Mouse (Mus musculus) embryonic fibroblast, embryonic 13.5 days (primary cell): ENCODE results near the gene C130060K24Rik. TPM values are rescaled to one million over a fixed set of nuclear protein-coding genes. Genes with fewer than 3 reads are reported as not detected.

Source experiments
- H3K27ac ChIP-seq: 2 replicates; pipeline ENCODE4 v1.5.1; 2012; ENCODE audit warnings: low read length, control low read depth, inconsistent platforms; ENCODE audit not compliant: insufficient read depth
- H3K4me1 ChIP-seq: 2 replicates; pipeline ENCODE4 v1.6.1; 2011; ENCODE audit warnings: low read length; ENCODE audit not compliant: control insufficient read depth, insufficient read depth
- H3K4me3 ChIP-seq: 2 replicates; pipeline ENCODE4 v1.5.1; 2011; ENCODE audit warnings: mild to moderate bottlenecking, control low read depth, low read length; ENCODE audit not compliant: insufficient read depth
- CTCF ChIP-seq: IDR thresholded peaks from 2 replicates; pipeline ENCODE4 v1.5.1; 2011; ENCODE audit warnings: mild to moderate bottlenecking, control low read depth, low read length, moderate library complexity, borderline replicate concordance; ENCODE audit not compliant: insufficient read depth
- POLR2A ChIP-seq: IDR thresholded peaks from 2 replicates; pipeline ENCODE4 v1.6.1; 2011; ENCODE audit warnings: low read depth, mild to moderate bottlenecking, control low read depth, low read length, moderate library complexity
- polyA plus RNA-seq: library from polyadenylated mRNA; stranded (reverse); fragments of >200 nt; gene quantifications from 2 replicates; pipeline ENCODE4 v1.2.4, GENCODE M21; 2011; ENCODE audit warnings: low read depth; ENCODE audit not compliant: missing spikeins, insufficient read length

The C130060K24Rik gene
- not detected in 2 replicates for polyA plus RNA-seq

- Histone ChIP-seq H3K27ac (no peak within 1 kb of the TSS), H3K4me3 (peak within 1 kb of the TSS; percentile 22), H3K4me1 (no peaks in the 10 kb centered on the region)
- TF ChIP-seq POLR2A, result no peak
Measured at GRCm38 (mm10) chr6:65380918-65381772, at the start of gene C130060K24Rik. Gene C130060K24Rik (plus strand): TSS chr6:65381105.

- Histone ChIP-seq H3K27ac (no peak overlapping the region), H3K4me3 (no peak overlapping the region), H3K4me1 (no peaks in the 10 kb centered on the region)
- TF ChIP-seq CTCF (no peak), POLR2A (no peak)
Measured at GRCm38 (mm10) chr6:65334246-65334645, 46.7 kb upstream of the C130060K24Rik start.

GRCm38 (mm10) chr6:65339391-65339790, 41.5 kb upstream of the C130060K24Rik start:
- TF ChIP-seq POLR2A (no peak), CTCF (no peak)
- no peak overlapping the region for H3K27ac ChIP-seq
- no peaks in the 10 kb centered on the region for H3K4me1 ChIP-seq

GRCm38 (mm10) chr6:65341360-65341759, 39.5 kb upstream of the C130060K24Rik start:
- Histone ChIP-seq H3K4me3 (no peak overlapping the region), H3K27ac (no peak overlapping the region), H3K4me1 (no peaks in the 10 kb centered on the region)
- TF ChIP-seq CTCF, result no peak
- TF ChIP-seq POLR2A, result no peak

More at GRCm38 (mm10) chr6:65339391-65339790, 41.5 kb upstream of the C130060K24Rik start:
- no peak overlapping the region for H3K4me3 ChIP-seq

GRCm38 (mm10) chr6:65347736-65348135, 33.2 kb upstream of the C130060K24Rik start:
- Histone ChIP-seq H3K4me1 (no peaks in the 10 kb centered on the region), H3K27ac (no peak overlapping the region), H3K4me3 (no peak overlapping the region)
- TF ChIP-seq CTCF (no peak), POLR2A (no peak)

- H3K4me1 ChIP-seq, result no peaks in the 10 kb centered on the region
- H3K4me3 ChIP-seq, result no peak overlapping the region
- no peak overlapping the region for H3K27ac ChIP-seq
- TF ChIP-seq POLR2A, result no peak
- TF ChIP-seq CTCF, result no peak
Measured at GRCm38 (mm10) chr6:65348255-65348654, 32.6 kb upstream of the C130060K24Rik start.

GRCm38 (mm10) chr6:65351622-65352021, 29.3 kb upstream of the C130060K24Rik start:
- Histone ChIP-seq H3K4me3 (no peak overlapping the region), H3K27ac (no peak overlapping the region)

GRCm38 (mm10) chr6:65375918-65376317, 5.0 kb upstream of the C130060K24Rik start:
- Histone ChIP-seq H3K4me1 (no peaks in the 10 kb centered on the region), H3K27ac (no peak overlapping the region), H3K4me3 (no peak overlapping the region)
- TF ChIP-seq CTCF (no peak), POLR2A (no peak)

More at GRCm38 (mm10) chr6:65351622-65352021, 29.3 kb upstream of the C130060K24Rik start:
- H3K4me1 ChIP-seq, result no peaks in the 10 kb centered on the region
- TF ChIP-seq POLR2A, result no peak
- no peak for TF ChIP-seq CTCF

- Histone ChIP-seq H3K4me3 (no peak overlapping the region), H3K27ac (no peak overlapping the region), H3K4me1 (no peaks in the 10 kb centered on the region)
- TF ChIP-seq CTCF (no peak), POLR2A (no peak)
Measured at GRCm38 (mm10) chr6:65421888-65422287, 41.0 kb downstream of the C130060K24Rik start.

GRCm38 (mm10) chr6:65427065-65427464, 46.2 kb downstream of the C130060K24Rik start:
- Histone ChIP-seq H3K4me3 (no peak overlapping the region), H3K27ac (no peak overlapping the region), H3K4me1 (no peaks in the 10 kb centered on the region)
- TF ChIP-seq POLR2A, result no peak
- TF ChIP-seq CTCF, result no peak

GRCm38 (mm10) chr6:65433159-65433558, 52.3 kb downstream of the C130060K24Rik start:
- Histone ChIP-seq H3K27ac (no peak overlapping the region), H3K4me3 (no peak overlapping the region), H3K4me1 (no peaks in the 10 kb centered on the region)
- TF ChIP-seq CTCF, result no peak
- TF ChIP-seq POLR2A, result no peak
